Mouse (Mus musculus): ENCODE results near the gene Ppp1r13b. TPM values are rescaled to one million over a fixed set of nuclear protein-coding genes. Genes with fewer than 3 reads are reported as not detected.

Gene Ppp1r13b
- polyA plus RNA-seq, 1 experiment from 2014 or later = 12.0 TPM

- no peaks in the 10 kb centered on the region for H3K9me3 ChIP-seq
- 88% methylated on average over 5 of the region's 5 CpGs for WGBS
- no peak overlapping the region for H3K27ac ChIP-seq
- H3K4me3 ChIP-seq = no peak overlapping the region
- H3K9ac ChIP-seq = no peak overlapping the region
- no peak for ATAC-seq (ENCODE audit: low FRiP score, low read depth)
- H3K4me1 ChIP-seq = no peaks in the 10 kb centered on the region
- H3K4me2 ChIP-seq (replicated peaks) = no peak overlapping the region
- no peaks in the 10 kb centered on the region for H3K27me3 ChIP-seq
- peaks cover 18% of the 10 kb centered on the region for H3K36me3 ChIP-seq
Measured at GRCm38 (mm10) chr12:111872079-111872478, 35.8 kb downstream of the Ppp1r13b start.

- Histone ChIP-seq H3K36me3 (peaks cover 21% of the 10 kb centered on the region), H3K4me1 (no peaks in the 10 kb centered on the region), H3K27me3 (no peaks in the 10 kb centered on the region), H3K27ac (no peak overlapping the region), H3K4me3 (no peak overlapping the region), H3K9me3 (no peaks in the 10 kb centered on the region), H3K4me2 (replicated peaks) (no peak overlapping the region), H3K9ac (no peak overlapping the region)
- 92% methylated on average over 7 of the region's 7 CpGs for WGBS
- no peak for ATAC-seq (ENCODE audit: low FRiP score, low read depth)
Measured at GRCm38 (mm10) chr12:111870811-111871210, 37.1 kb downstream of the Ppp1r13b start.

GRCm38 (mm10) chr12:111869806-111870205 is 38.1 kb downstream of the Ppp1r13b start:
- ATAC-seq (ENCODE audit: low FRiP score, low read depth) = no peak
- no peak overlapping the region for H3K27ac ChIP-seq
- H3K27me3 ChIP-seq = no peaks in the 10 kb centered on the region
- H3K9me3 ChIP-seq = no peaks in the 10 kb centered on the region
- 80% methylated on average over 1 of the region's 1 CpGs for WGBS
- no peak overlapping the region for H3K4me3 ChIP-seq
- peaks cover 25% of the 10 kb centered on the region for H3K36me3 ChIP-seq
- no peak overlapping the region for H3K9ac ChIP-seq
- H3K4me1 ChIP-seq = no peaks in the 10 kb centered on the region
- H3K4me2 ChIP-seq (replicated peaks) = no peak overlapping the region

GRCm38 (mm10) chr12:111864206-111864824 is 43.6 kb downstream of the Ppp1r13b start:
- no peaks in the 10 kb centered on the region for H3K4me1 ChIP-seq
- ATAC-seq (ENCODE audit: low FRiP score, low read depth) = no peak
- 83% methylated on average over 4 of the region's 4 CpGs for WGBS
- H3K9me3 ChIP-seq = no peaks in the 10 kb centered on the region
- H3K9ac ChIP-seq = no peak overlapping the region
- H3K4me3 ChIP-seq = no peak overlapping the region
- no peak overlapping the region for H3K27ac ChIP-seq
- no peak overlapping the region for H3K4me2 ChIP-seq (replicated peaks)
- H3K36me3 ChIP-seq = peaks cover 30% of the 10 kb centered on the region
- H3K27me3 ChIP-seq = no peaks in the 10 kb centered on the region

- Histone ChIP-seq H3K4me2 (replicated peaks) (no peak overlapping the region), H3K36me3 (peaks cover 18% of the 10 kb centered on the region; the same call in 1 of the 2 replicates), H3K9ac (no peak overlapping the region), H3K4me1 (peaks cover 5% of the 10 kb centered on the region), H3K27me3 (no peaks in the 10 kb centered on the region), H3K27ac (no peak overlapping the region), H3K4me3 (no peak overlapping the region), H3K9me3 (no peaks in the 10 kb centered on the region)
- 90% methylated on average over 2 of the region's 2 CpGs for WGBS
- no peak for ATAC-seq (ENCODE audit: low FRiP score, low read depth)
Measured at GRCm38 (mm10) chr12:111855448-111855847, 52.5 kb downstream of the Ppp1r13b start.

- H3K9ac ChIP-seq = no peak overlapping the region
- H3K27me3 ChIP-seq = no peaks in the 10 kb centered on the region
- no peak overlapping the region for H3K4me2 ChIP-seq (replicated peaks)
- H3K4me1 ChIP-seq = peaks cover 5% of the 10 kb centered on the region
- no peak for ATAC-seq (ENCODE audit: low FRiP score, low read depth)
- WGBS = 62% methylated on average over 4 of the region's 4 CpGs
- H3K36me3 ChIP-seq = peaks cover 17% of the 10 kb centered on the region; the same call in 1 of the 2 replicates
- peaks cover 4% of the 10 kb centered on the region; the same call in 1 of the 2 replicates for H3K9me3 ChIP-seq
- no peak overlapping the region for H3K27ac ChIP-seq
- no peak overlapping the region for H3K4me3 ChIP-seq
Measured at GRCm38 (mm10) chr12:111853546-111853945, 54.4 kb downstream of the Ppp1r13b start.

- no peak overlapping the region for H3K4me3 ChIP-seq
- H3K27me3 ChIP-seq = no peaks in the 10 kb centered on the region
- H3K36me3 ChIP-seq = peaks cover 13% of the 10 kb centered on the region; the same call in 1 of the 2 replicates
- H3K27ac ChIP-seq = no peak overlapping the region
- peaks cover 5% of the 10 kb centered on the region for H3K4me1 ChIP-seq
- no peak for ATAC-seq (ENCODE audit: low FRiP score, low read depth)
- peaks cover 4% of the 10 kb centered on the region; the same call in 1 of the 2 replicates for H3K9me3 ChIP-seq
- H3K9ac ChIP-seq = no peak overlapping the region
- no peak overlapping the region for H3K4me2 ChIP-seq (replicated peaks)
- 41% methylated on average over 10 of the region's 10 CpGs for WGBS
Measured at GRCm38 (mm10) chr12:111853011-111853436, 54.9 kb downstream of the Ppp1r13b start.

GRCm38 (mm10) chr12:111851745-111852144 is 56.2 kb downstream of the Ppp1r13b start:
- Histone ChIP-seq H3K27me3 (no peaks in the 10 kb centered on the region), H3K9ac (no peak overlapping the region), H3K9me3 (peaks cover 4% of the 10 kb centered on the region; the same call in 1 of the 2 replicates), H3K4me3 (no peak overlapping the region), H3K36me3 (peaks cover 7% of the 10 kb centered on the region; the same call in 1 of the 2 replicates), H3K4me2 (replicated peaks) (no peak overlapping the region), H3K27ac (no peak overlapping the region), H3K4me1 (peaks cover 5% of the 10 kb centered on the region)
- 77% methylated on average over 5 of the region's 5 CpGs for WGBS
- no peak; the same call in 1 of the 2 replicates for ATAC-seq (ENCODE audit: low FRiP score, low read depth)

- H3K27me3 ChIP-seq = no peaks in the 10 kb centered on the region
- no peak overlapping the region for H3K27ac ChIP-seq
- WGBS = 49% methylated on average over 2 of the region's 2 CpGs
Measured at GRCm38 (mm10) chr12:111851235-111851634, 56.7 kb downstream of the Ppp1r13b start.

GRCm38 (mm10) chr12:111848300-111848798 is 59.6 kb downstream of the Ppp1r13b start:
- Histone ChIP-seq H3K36me3 (peaks cover 2% of the 10 kb centered on the region), H3K4me3 (no peak overlapping the region), H3K27ac (no peak overlapping the region), H3K9me3 (peaks cover 4% of the 10 kb centered on the region; the same call in 1 of the 2 replicates), H3K27me3 (no peaks in the 10 kb centered on the region), H3K4me1 (peaks cover 5% of the 10 kb centered on the region), H3K4me2 (replicated peaks) (no peak overlapping the region), H3K9ac (no peak overlapping the region)
- no peak for ATAC-seq (ENCODE audit: low FRiP score, low read depth)
- 61% methylated on average over 9 of the region's 9 CpGs for WGBS

More at GRCm38 (mm10) chr12:111851235-111851634, 56.7 kb downstream of the Ppp1r13b start:
- no peak for ATAC-seq (ENCODE audit: low FRiP score, low read depth)
- H3K4me1 ChIP-seq = peaks cover 5% of the 10 kb centered on the region
- H3K4me3 ChIP-seq = no peak overlapping the region
- H3K9me3 ChIP-seq = peaks cover 4% of the 10 kb centered on the region; the same call in 1 of the 2 replicates
- H3K9ac ChIP-seq = no peak overlapping the region
- H3K36me3 ChIP-seq = peaks cover 5% of the 10 kb centered on the region; the same call in 1 of the 2 replicates
- no peak overlapping the region for H3K4me2 ChIP-seq (replicated peaks)

- Histone ChIP-seq H3K9me3 (peaks cover 4% of the 10 kb centered on the region; the same call in 1 of the 2 replicates), H3K27ac (no peak overlapping the region), H3K9ac (no peak overlapping the region), H3K36me3 (peaks cover 11% of the 10 kb centered on the region), H3K27me3 (no peaks in the 10 kb centered on the region), H3K4me2 (replicated peaks) (no peak overlapping the region), H3K4me3 (no peak overlapping the region), H3K4me1 (no peaks in the 10 kb centered on the region)
- WGBS = 86% methylated on average over 10 of the region's 10 CpGs
- ATAC-seq (ENCODE audit: low FRiP score, low read depth) = no peak
Measured at GRCm38 (mm10) chr12:111846815-111847214, 61.1 kb downstream of the Ppp1r13b start.

- 87% methylated on average over 4 of the region's 4 CpGs for WGBS
- H3K4me2 ChIP-seq (replicated peaks) = no peak overlapping the region
- peaks cover 16% of the 10 kb centered on the region for H3K36me3 ChIP-seq
- peaks cover 4% of the 10 kb centered on the region; the same call in 1 of the 2 replicates for H3K9me3 ChIP-seq
- H3K27me3 ChIP-seq = no peaks in the 10 kb centered on the region
- H3K9ac ChIP-seq = no peak overlapping the region
- no peak for ATAC-seq (ENCODE audit: low FRiP score, low read depth)
- no peaks in the 10 kb centered on the region for H3K4me1 ChIP-seq
- no peak overlapping the region for H3K4me3 ChIP-seq
- H3K27ac ChIP-seq = no peak overlapping the region
Measured at GRCm38 (mm10) chr12:111845953-111846352, 62.0 kb downstream of the Ppp1r13b start.

Measured in limb, embryonic 13.5 days (tissue).